In genomic region chr2:119476166-119476565, GRCm38 (mm10) we compare ENCODE assay signal across 8 mouse cellular contexts. TPM values are rescaled to one million over a fixed set of nuclear protein-coding genes. Genes with fewer than 3 reads are reported as not detected.
DNase-seq lines count a peak whose midpoint lies in the region; ATAC-seq and TF ChIP-seq lines count a peak whose summit lies in the region.

No protein-coding gene starts in this region.

- TF ChIP-seq EP300 in heart, adult 2 months (IDR thresholded peaks at IDR 0.05; ENCODE audit: insufficient read depth, low read depth, low read length): no peak

- no peak for DNase-seq in heart, adult 2 months
- DNase-seq in heart, adult 11 months: no peak
- no peak for DNase-seq in testis, postnatal 14 days (ENCODE audit: low spot score)
- no peak for DNase-seq in right cerebral cortex, postnatal 4 days
- no peak for DNase-seq in retina, postnatal 1 day
- no peak for DNase-seq in thymus, adult 18-20 months

- TF ChIP-seq POLR2A in heart, adult 2 months (IDR thresholded peaks at IDR 0.05; ENCODE audit: insufficient read depth, low read depth, low read length): no peak
- no peak for TF ChIP-seq POLR2A in testis, adult 2 months (IDR thresholded peaks at IDR 0.05; ENCODE audit: control insufficient read depth, low read depth, low read length)

- no peak for ATAC-seq in liver, embryonic 12.5 days

- TF ChIP-seq CTCF in heart, adult 2 months (IDR thresholded peaks at IDR 0.05): no peak
- no peak for TF ChIP-seq CTCF in testis, adult 2 months (IDR thresholded peaks at IDR 0.05; ENCODE audit: control insufficient read depth, insufficient read depth, insufficient replicate concordance, low read depth, low read length)

- peaks cover 12% of the 10 kb centered on the region for H3K36me3 ChIP-seq in heart, adult 2 months (ENCODE audit: control insufficient read depth, insufficient read depth, low read length)
- H3K36me3 ChIP-seq in testis, adult 2 months (ENCODE audit: control insufficient read depth, insufficient read depth, low read length): no peaks in the 10 kb centered on the region; the same call in 1 of the 2 replicates
- peaks cover 25% of the 10 kb centered on the region for H3K36me3 ChIP-seq in liver, embryonic 12.5 days

- H3K4me2 ChIP-seq in liver, embryonic 12.5 days: peak overlapping the region; percentile 94

- peaks cover 6% of the 10 kb centered on the region for H3K79me2 ChIP-seq in heart, adult 2 months (replicated peaks; ENCODE audit: control insufficient read depth, insufficient read depth, low read length)

- H3K4me1 ChIP-seq in heart, adult 2 months (ENCODE audit: control insufficient read depth, insufficient read depth, low read length): peaks cover 4% of the 10 kb centered on the region
- H3K4me1 ChIP-seq in testis, adult 2 months (ENCODE audit: control insufficient read depth, insufficient read depth, low read length): peaks cover 2% of the 10 kb centered on the region
- peaks cover 42% of the 10 kb centered on the region for H3K4me1 ChIP-seq in liver, embryonic 12.5 days

- intact Hi-C loops in heart, adult 2 months (cut with DNase I): loop anchor here (2.0 kb wide), 2 partner anchors 73 to 117 kb away; no protein-coding TSS in a partner anchor

- peak overlapping the region; percentile 96 for H3K4me3 ChIP-seq in heart, adult 2 months
- H3K4me3 ChIP-seq in testis, adult 2 months (ENCODE audit: control insufficient read depth, low read depth, low read length): peak overlapping the region; percentile 99; the same call in 1 of the 2 replicates
- peak overlapping the region; percentile 98 for H3K4me3 ChIP-seq in liver, embryonic 12.5 days

- no peaks in the 10 kb centered on the region for H3K9me3 ChIP-seq in liver, embryonic 12.5 days (replicated peaks)

- peak overlapping the region; percentile 95; the same call in 1 of the 2 replicates for H3K27ac ChIP-seq in heart, adult 2 months
- H3K27ac ChIP-seq in testis, adult 2 months (ENCODE audit: control insufficient read depth, insufficient read depth, low read depth, low read length): no peak overlapping the region; the same call in 1 of the 2 replicates
- H3K27ac ChIP-seq in liver, embryonic 12.5 days: no peak overlapping the region; the same call in 1 of the 2 replicates

- 7% methylated on average over 7 of the region's 7 CpGs for WGBS in heart, adult 2 months
- 12% methylated on average over 7 of the region's 7 CpGs for WGBS in liver, embryonic 12.5 days (ENCODE audit: insufficient replicate concordance)

- no peak overlapping the region; the same call in 1 of the 2 replicates for H3K9ac ChIP-seq in heart, adult 2 months (ENCODE audit: low read depth, low read length)
- H3K9ac ChIP-seq in liver, embryonic 12.5 days: peak overlapping the region; percentile 98

- no peaks in the 10 kb centered on the region for H3K27me3 ChIP-seq in heart, adult 2 months (ENCODE audit: control insufficient read depth, insufficient read depth, low read length)
- no peaks in the 10 kb centered on the region for H3K27me3 ChIP-seq in testis, adult 2 months (ENCODE audit: control insufficient read depth, insufficient read depth, low read length)
- no peaks in the 10 kb centered on the region for H3K27me3 ChIP-seq in liver, embryonic 12.5 days (replicated peaks)

RNA-seq across cellular contexts. Expression of gene Ino80, which starts 1.3 kb away (rescaled TPM):
- 1 to 10 TPM; 9.5 to 9.7 TPM for total RNA-seq in heart, adult 2 months (2021)
- 5.1 and 7.0 TPM in 2 replicates for polyA plus RNA-seq in heart, adult 2 months (2012; rRNA removed)
- 6.1 and 6.7 TPM in 2 replicates for polyA plus RNA-seq in testis, adult 2 months (2012; rRNA removed)
- 2.5 and 2.9 TPM in 2 replicates for polyA plus RNA-seq in liver, embryonic 12.5 days (2016; fragmentation: Nextera tagmentation; extraction: Ambion mirVana)
